Mouse (Mus musculus) monocyte, adult 2 months (primary cell): ENCODE results near the gene Icmt.

ENCODE experiments used
- DNase-seq, 2 experiments: peaks; one replicate each; pipeline ENCODE4 v3.0.0; 2022; ENCODE audit warnings: low spot score in 2 of 2, low read depth in 1 of 2

Icmt gene

DNA sequence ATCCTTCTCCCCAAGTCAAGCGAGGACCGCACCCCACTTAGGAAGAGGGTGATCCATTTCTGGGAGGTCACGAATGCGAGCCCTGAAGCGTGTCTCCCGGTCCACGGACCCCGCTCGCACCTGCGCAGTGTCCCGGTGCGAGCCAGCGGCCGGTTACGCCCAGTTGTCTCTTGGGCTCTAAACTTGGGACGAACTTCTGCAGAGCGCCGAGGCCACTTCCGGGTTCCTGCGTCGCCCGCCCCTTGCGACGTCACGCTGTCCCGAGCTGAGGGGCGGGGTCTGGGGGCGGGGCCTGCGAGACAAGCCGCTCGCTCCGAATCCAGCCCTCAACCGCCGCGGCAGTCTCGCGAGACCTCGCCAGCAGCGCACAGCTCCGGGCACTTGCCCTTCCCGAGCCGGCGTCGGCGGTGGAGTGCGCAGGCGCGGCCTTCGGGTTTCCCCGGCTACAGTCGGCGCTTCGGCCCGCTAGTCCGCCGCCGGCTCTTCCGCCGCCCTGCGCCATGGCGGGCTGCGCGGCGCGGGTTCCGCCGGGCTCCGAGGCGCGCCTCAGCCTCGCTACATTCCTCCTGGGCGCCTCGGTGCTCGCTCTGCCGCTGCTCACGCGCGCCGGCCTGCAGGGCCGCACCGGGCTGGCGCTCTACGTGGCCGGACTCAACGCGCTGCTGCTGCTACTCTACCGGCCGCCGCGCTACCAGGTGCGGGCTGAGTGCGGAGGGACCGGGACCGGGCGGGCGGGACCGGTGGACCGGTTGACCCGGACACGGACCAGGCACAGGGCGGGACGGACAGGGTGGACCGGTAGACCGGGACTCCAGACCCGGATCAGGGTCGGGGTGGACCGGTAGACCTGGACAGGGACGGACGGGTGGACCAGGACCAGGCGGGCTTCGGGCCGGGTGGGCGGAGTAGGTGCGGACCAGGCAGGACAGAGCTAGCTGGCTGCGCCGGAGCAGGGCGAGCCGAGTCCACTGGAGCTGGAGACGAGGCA lies at the start of gene Icmt:
Gene Icmt (plus strand): TSS at position 354 of the 988 bp plus-strand sequence.
- peak; percentile 98 to 99 for DNase-seq

DNA sequence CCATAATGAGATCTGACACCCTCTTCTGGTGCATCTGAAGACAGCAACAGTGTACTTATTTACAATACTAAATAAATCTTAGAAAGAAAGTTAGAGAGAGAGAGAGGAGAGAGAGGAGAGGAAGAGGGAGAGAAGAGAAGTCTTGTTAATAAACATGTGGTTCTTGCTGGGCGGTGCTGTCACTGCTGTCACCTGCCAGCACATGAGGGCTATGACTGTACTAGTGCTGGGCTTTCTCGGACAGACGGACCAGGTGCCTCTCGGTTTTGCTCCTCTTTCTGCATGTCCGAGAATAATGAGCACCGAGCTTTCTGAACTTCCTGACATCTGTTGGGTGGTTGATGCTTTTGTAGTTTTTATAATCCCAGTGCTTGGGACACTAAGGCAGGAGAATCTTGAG lies 46.4 kb upstream of the Icmt start:
- DNase-seq, result no peak

DNA sequence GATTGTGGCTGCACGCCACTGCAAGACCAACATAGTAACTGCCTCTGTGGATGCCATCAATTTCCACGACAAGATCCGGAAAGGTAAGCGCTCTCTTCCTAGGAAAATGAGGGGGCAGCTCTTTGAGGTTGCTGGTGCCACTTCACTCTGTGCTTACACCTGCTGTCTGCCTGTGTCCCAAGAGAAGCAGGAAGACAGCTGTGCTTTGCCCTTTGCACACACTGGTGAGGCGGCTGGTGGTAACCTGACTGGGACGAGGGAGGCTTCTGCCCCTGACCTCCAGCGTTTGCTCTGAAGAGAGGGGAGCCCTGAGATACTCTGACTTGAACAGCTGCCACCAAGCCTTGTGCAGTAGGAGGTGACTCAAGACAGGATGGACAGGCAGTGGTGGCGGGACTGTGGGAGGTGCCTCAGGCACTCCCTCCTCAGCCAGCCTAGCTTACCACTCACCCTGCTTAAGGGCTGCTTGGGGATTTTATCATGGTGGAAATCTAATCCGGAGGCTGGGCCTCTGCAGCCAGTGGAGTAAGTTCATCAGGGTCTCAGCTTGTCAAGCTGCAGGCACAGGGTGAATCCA lies 43.8 kb upstream of the Icmt start:
- DNase-seq, result no peak

DNA sequence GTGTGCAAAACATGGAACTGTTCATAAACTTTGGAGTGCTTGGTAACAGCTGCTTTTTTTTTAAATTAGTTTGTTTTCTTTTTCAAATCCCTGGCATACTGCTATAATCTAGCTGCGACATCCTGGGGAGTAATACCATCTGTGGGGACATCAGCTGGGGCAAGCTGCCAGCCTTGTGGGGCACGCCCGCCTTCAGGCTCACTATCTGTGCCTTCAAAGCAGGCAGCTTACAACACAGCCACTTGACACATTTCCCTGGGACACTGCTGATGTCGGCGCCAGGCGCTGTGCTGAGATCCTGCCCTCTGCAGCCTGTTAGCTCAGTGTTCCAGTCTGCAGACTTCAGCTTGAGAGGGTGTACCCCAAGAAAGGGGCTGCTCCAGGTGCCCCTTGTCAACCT lies 40.0 kb upstream of the Icmt start:
- no peak for DNase-seq

DNA sequence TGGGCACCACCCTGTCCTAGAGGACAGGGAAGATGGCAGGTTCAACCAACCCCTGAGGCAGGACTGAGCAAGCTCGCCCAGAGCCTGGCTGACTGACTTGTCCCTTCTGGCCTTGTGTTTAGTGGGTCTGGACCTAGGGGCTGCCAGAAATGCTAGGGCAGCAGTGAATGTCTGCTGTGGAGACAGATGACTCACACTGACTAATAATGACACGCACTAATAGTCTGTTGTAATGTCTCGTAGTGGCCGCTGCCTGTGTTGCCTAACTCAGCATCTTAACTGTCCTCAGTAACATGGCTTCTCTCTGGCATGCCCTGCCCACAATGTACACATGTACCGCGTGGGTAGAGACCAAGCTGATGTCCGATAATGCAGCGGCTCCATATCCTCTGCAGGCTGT lies 36.6 kb upstream of the Icmt start:
- DNase-seq, result no peak

DNA sequence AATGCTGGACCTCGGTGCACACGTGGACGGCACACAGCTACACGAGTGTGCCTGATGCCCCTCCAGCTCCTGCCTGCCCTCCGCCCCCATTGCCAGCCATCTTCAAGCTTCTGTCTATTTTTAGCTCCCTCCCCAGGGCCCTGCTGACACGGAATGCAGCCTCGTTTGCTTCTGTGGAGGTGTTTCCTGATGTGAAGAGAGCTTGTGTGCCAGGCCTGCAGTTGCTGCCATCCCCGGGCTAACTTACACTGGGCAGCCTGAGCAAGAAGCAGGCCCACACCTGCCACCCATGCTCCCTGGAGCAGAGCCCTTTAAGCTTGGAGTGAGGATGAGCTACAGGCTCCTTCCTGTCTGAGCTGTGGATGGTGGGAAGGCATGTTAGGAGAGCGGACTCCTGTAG lies 34.8 kb upstream of the Icmt start:
- no peak for DNase-seq

DNA sequence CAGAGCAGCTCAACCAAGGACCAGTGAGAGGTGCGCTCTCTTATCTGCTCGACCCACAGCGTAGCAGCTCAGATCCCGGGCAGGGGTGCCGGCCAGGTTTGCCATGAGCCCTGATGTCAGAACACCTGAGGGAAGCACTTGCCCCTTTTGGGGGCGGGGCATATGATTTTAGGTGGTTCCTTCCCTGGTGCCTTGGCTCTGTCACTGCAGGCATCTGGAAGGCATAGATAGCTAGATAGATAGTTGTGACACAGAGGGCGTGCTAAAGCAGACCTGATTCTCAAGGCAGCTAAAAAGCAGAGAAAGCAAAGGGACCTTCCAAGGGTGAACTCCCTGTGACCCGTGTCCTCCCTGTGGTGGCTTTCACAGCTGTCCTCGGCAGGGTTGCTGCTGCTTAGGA lies 33.9 kb upstream of the Icmt start:
- no peak for DNase-seq

DNA sequence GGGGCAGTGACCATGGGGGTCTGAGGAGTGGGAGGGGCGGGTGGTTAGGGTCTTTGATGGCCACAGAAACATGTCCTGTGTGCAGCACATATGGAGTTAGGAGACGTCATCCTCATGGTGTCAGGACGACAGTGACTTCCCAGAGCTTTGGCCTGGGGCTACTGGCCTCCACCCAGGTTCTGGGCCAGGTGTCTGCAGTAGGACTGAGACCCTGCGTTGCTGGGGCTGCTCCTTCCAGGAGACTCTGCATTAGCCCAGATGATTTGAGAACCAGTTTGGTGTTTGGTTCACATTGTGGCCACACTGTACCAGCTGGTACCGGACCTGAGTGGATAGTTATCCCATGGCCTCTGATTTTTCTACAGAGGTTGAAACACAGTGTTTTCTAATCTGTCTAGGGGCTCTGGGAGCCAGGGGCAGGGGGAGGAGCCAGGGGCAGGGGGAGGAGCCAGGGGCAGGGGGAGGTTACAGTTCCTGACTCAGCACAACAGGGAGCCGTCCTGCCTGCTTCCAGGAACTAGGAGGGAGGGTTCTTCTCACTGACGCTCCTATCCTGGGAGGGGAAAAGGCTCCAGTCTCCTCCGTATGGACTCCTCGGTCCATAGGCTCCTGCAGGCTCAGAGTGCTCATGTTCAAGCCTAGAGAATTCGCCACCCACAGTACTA lies 33.4 kb upstream of the Icmt start:
- no peak for DNase-seq

DNA sequence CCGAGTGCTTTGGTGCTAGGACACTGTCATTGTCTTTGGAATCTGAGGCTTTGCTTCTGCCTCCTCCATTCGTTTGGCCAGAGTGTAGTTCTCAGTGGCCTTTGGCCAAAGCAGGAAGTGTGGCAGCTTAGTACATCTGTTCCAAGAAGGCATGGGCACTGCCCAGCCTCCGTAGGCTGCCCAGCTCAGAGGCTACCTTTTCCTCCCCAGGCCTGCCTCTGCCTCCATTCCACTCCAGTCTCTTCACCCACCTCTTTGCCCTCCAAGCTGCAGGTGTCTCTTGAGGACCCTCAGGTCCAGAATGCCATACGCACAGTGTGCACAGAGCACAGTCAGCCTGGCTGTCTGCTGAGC lies 32.9 kb upstream of the Icmt start:
- no peak for DNase-seq

DNA sequence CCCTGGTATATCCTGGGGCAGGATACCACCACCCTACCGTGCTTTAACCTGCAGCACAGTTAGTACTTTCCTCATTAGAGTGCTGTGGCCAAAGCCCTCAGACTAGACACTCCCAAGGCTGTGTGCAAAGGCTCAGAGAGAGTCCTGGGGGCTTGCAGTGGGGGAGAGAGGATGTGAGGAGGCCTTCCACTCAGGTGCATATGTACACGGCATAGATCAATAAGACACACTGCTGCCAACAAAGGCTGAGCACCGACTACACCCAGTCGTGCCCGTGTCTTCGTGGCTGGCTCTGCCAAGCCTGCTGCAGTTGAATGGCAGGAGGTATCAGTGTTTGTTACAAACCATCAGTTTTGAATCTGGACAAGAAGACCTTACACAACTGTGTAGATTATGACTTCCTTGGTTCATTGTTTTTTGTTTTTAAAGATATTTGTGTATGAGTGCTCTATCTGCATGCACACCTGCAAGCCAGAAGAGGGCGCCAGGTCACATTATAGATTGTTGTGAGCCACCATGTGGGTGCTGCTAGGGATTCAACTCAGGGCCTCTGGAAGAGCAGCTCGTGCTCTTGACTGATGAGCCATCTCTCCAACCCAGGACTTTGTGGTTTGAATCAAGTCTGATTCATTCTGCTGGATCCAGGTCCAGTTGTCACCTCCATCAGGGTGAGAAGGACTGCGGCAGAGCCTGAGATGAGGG lies 32.0 kb upstream of the Icmt start:
- DNase-seq, result no peak

DNA sequence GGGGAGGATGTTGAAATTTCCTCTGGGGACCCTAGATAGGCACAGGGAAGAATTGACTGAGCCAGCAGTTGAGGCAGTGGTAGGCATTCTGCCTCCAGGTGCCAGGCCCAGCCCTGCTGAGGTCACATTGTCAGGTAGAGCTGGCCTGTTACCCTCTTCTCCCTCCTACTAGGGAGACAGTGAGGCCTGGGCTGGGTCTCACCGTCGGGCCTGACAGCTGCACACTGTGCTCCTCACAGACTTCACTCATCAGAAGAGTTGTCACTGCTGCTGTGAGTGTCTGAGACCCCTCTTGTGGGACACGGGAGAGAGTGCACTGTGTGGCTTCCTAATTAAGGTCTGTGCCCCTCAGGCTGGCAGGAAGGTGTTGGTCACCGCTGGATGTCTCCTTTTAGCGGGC lies 31.2 kb upstream of the Icmt start:
- DNase-seq, result no peak

DNA sequence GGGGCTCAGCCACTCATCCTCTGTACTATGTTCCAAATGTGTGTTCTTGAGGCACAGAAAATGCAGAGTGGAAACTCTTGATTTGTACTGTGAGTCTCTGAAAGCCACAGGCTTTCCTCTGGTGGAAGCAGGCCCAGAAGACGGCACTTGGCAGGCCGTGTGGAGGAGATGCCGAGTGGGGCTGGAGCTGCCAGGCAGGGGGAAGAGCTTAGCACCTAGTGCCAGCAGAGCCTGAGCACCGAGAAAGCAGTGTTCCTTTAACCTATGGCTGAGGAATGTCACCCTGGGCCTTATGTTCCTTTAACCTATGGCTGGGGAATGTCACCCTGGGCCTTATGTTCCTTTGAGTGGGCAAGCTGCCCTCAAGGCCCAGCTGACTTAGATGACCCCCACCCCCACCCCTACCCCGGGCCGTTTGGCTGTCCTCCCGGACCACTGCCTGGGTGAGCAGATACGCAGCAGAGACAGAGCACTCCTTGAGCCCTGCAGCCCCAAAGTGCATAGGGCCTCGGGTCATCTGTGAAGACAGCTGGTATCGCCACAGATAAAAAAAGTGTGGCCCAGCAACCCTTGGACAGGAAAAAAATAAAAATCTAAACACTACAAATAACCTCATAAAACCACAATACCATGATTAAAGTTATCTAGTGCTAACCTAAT lies 30.7 kb upstream of the Icmt start:
- DNase-seq, result no peak

DNA sequence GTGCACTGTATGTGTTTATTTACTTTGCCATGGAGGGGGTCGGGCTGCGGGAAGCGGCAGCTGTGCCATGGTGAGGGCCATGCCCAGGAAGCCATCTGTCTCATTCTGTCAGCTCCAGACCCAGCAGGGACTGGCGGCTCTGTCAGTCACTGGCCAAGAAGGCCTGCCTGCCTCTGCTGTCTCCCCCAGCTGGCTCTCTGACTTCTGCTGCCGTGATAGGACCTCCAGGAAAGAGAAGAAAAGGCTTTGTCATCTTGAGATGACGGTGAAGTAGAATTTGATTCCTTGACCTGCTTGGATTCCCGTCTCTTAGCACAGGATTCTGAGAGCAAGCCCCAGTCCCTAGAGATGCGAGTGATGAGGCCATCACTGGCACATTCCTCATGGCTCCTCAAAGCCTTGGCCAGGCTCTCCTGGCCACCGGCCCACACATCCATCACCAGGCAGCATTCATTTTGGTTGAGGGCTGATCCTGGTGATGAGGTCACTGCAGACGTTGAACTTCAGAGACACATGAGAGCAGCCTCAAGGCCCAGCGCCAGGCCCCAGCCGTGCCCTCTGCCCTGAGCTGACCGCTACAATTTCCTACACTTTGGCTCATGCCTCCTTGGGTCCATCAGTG lies 29.2 kb upstream of the Icmt start:
- DNase-seq, result no peak

DNA sequence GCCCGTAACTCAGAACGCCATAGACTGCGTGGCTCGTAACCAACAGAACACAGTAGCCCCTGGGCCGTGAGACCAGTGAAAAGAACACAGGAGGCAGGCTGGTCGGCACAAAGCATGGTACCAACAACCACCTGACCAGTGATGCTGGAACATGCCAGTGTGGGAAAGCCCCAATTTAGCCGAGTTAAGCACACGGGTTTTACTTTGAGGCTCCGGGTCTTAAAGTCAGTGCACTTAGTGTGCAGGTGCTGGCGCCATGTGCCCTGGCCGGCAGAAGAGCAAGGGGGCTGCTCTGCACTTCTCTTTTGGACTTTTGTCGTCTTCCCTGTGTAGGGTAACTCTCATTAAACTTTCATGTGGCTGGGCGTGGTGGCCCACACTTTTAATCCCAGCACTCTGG lies 27.1 kb upstream of the Icmt start:
- no peak for DNase-seq

DNA sequence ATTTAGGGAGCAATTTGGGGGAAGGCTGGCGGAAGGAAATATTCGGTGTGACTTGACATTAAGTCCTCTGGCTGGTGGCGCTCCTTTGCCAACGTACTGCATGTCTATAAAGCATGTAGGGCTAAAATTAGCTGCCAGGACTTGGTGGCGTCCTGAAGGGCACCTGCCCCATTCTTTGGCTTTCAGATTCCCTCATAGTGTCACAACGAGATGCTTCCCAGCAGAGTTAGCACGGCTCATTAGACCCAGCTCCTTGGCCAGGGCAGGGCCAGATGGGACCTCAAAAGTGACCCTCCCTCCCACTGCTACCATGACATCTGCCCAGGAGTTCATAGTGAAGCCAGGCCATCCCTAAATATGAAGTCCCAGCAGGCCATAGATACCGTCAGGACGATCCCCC lies 26.4 kb upstream of the Icmt start:
- no peak for DNase-seq

DNA sequence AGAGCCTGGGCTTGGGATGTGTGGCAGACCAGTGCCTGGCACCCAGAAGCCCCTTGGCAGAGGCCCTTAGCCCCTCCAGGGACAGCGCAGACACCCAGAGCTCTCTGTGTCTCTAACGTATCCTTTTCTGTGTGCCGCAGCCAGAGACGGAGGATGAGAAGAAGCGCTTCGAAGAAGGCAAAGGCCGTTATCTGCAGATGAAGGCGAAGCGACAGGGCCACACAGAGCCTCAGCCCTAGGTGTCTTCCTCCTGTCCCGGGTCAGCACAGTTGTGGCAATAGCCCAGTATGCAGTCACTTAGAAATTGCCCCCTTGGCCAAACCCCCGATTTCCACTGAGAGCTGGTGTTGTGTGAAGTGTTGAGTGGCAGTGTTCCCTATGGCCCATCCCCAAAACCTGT lies 25.7 kb upstream of the Icmt start:
- no peak for DNase-seq

DNA sequence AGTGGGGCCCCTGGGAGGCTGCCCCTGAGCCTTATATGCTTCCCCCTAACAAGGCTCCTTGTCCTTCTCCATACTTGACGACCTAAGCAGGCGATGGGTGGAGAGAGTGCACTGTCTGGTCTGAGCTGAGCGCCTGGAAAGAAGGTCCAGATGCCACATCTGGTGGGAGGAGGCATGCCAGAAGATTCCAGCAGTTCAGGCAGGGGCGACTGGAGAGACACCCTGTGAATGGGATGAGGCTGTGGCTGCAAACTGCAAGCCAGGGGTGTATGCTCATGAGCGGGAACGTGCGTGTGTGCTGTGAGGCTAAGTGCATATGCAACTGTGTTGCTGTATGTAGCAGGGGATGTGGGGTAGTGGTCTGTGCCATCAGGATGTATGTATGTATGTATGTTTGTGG lies 25.0 kb upstream of the Icmt start:
- no peak for DNase-seq

DNA sequence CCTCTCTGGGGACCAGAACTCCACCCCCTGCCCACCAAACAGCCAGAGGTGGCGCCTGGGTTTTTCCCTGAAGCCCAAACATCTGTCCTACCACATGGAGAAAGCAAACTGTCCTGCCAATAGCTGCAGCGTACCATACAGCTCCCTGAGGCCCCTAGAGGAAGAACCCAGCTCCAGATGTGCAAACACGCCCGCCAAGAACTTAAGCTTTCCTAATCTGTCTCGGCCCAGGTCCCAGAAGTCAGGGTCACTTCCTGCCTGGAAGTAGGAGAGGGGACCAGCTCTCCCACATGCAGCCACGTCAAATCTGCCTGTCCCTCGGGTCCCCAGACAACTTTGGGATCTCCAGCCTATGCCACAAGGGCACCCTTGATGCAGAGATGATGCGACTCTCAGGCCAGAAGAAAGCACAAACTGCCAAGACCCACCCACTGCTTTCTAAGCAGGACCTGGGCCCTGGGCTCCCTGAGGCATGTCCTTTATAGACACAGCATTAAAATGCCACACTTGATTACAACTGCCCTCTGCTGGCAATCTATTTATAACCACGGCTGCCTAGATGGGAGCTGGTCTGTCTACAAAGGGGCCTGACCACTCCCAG lies 24.5 kb upstream of the Icmt start:
- no peak for DNase-seq

DNA sequence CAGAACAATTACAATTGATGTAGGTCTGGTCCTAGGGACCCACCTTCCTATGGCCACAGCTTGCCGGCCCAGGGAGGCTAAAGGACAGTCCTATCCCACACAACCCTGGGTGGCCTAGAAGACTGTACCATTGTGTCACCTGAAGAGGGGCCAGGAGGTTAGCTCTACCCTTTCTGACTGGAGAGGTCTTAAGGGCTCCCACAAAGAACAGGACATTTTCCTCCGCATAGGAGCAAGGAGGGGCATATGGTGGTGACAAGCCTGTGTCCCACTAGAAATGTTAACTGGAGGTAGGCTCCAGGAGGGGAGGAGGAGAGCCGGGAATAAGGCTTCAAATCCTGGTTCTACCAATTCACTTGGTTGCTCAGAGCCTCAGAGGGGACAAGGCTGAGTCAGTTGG lies 23.8 kb upstream of the Icmt start:
- DNase-seq, result no peak

DNA sequence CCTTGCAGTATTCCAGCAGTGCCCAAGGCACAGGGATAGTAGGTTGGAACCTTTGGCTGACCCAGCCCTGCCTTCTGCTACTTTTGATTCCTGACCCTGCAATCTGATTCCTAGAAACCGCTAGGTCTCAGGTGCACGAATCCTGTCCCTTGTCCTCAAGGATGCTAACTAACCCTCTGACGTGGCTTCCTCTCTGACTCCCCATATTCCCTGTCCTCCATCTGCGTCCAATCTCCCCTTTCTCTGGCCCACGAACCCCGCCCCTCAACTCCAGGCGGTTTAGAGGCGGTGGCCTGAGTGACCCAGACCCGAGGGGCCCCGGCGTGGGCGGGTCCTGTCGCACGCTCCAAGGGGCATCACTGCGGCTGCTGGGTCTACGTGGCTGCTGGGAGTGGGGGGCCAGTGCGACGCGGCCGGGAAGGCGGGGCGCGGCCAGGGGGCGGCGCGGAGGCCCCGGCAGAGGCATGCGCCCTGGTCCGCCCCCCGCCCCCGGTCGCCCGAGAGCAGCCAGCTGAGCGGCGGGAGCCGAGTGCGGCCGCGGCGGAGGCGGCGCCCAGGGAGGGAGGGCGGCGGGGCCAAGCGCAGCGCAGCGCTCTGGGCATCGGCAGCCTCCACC lies 23.3 kb upstream of the Icmt start, which contains the start of gene Gpr153:
Gene Gpr153 (plus strand): TSS at position 612 of the 616 bp plus-strand sequence.
- no peak for DNase-seq
